Mouse (Mus musculus): Measurements from ENCODE around the gene Ptms. TPM values are rescaled to one million over a fixed set of nuclear protein-coding genes. Genes with fewer than 3 reads are reported as not detected.

Gene Ptms
- polyA plus RNA-seq, 1 experiment from 2014 or later = 184 TPM

DNA sequence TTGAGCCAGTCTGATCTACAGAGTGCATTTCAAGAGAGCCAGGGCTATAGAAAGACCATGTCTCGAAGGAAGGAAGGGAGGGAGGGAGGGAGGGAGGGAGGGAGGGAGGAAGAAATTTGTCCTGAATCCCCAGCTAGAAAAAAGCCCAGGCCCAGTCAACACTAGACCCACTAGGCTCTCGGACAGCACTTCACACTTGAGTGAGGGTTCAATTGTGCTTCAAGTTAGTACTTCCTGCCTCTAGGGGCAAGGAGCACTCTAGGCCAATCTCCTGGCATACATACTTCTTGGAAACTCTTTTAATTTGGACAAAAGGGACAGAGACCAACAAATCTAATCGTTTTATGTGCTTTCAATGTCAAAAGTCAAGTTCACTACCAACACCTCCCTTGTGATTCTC is 38.2 kb upstream of the Ptms start:
- H3K9ac ChIP-seq (replicated peaks; ENCODE audit: low read length) = no peak overlapping the region
- no peak for DNase-seq (ENCODE audit: low spot score)
- H3K4me1 ChIP-seq (ENCODE audit: control insufficient read depth, insufficient read depth, low read length) = no peaks in the 10 kb centered on the region
- H3K4me2 ChIP-seq (ENCODE audit: low read depth, low read length) = no peak overlapping the region
- no peak overlapping the region for H3K4me3 ChIP-seq (ENCODE audit: low read depth, low read length)
- WGBS = 93% methylated on average over 3 of the region's 3 CpGs
- no peak overlapping the region for H3K27ac ChIP-seq (replicated peaks; ENCODE audit: low read depth, low read length)
- peaks cover 4% of the 10 kb centered on the region for H3K36me3 ChIP-seq (replicated peaks; ENCODE audit: control insufficient read depth, insufficient read depth, low read depth, low read length)
- no peak for ATAC-seq (replicated peaks; ENCODE audit: insufficient number of reproducible peaks, low FRiP score, low TSS enrichment, low read depth)
- no peaks in the 10 kb centered on the region for H3K27me3 ChIP-seq (ENCODE audit: control insufficient read depth, insufficient read depth, low read length)
- H3K9me3 ChIP-seq (replicated peaks; ENCODE audit: control insufficient read depth, low read length) = no peaks in the 10 kb centered on the region

- no peak for ATAC-seq (replicated peaks; ENCODE audit: insufficient number of reproducible peaks, low FRiP score, low TSS enrichment, low read depth)
- Histone ChIP-seq H3K27me3 (ENCODE audit: control insufficient read depth, insufficient read depth, low read length) (no peaks in the 10 kb centered on the region), H3K27ac (replicated peaks; ENCODE audit: low read depth, low read length) (no peak overlapping the region), H3K4me3 (ENCODE audit: low read depth, low read length) (no peak overlapping the region), H3K36me3 (replicated peaks; ENCODE audit: control insufficient read depth, insufficient read depth, low read depth, low read length) (peaks cover 4% of the 10 kb centered on the region), H3K4me2 (ENCODE audit: low read depth, low read length) (no peak overlapping the region), H3K4me1 (ENCODE audit: control insufficient read depth, insufficient read depth, low read length) (no peaks in the 10 kb centered on the region), H3K9ac (replicated peaks; ENCODE audit: low read length) (no peak overlapping the region), H3K9me3 (replicated peaks; ENCODE audit: control insufficient read depth, low read length) (no peaks in the 10 kb centered on the region)
- no peak for DNase-seq (ENCODE audit: low spot score)
- WGBS = 90% methylated on average over 4 of the region's 4 CpGs
Observed at GRCm38 (mm10) chr6:124955212-124955611, 35.3 kb upstream of the Ptms start.

- 93% methylated on average over 2 of the region's 2 CpGs for WGBS
- H3K9me3 ChIP-seq (replicated peaks; ENCODE audit: control insufficient read depth, low read length) = no peaks in the 10 kb centered on the region
- H3K4me2 ChIP-seq (ENCODE audit: low read depth, low read length) = no peak overlapping the region
- no peak overlapping the region for H3K9ac ChIP-seq (replicated peaks; ENCODE audit: low read length)
- no peaks in the 10 kb centered on the region for H3K4me1 ChIP-seq (ENCODE audit: control insufficient read depth, insufficient read depth, low read length)
- H3K27ac ChIP-seq (replicated peaks; ENCODE audit: low read depth, low read length) = no peak overlapping the region
- ATAC-seq (replicated peaks; ENCODE audit: insufficient number of reproducible peaks, low FRiP score, low TSS enrichment, low read depth) (no peak), DNase-seq (ENCODE audit: low spot score) (no peak)
- peaks cover 4% of the 10 kb centered on the region for H3K36me3 ChIP-seq (replicated peaks; ENCODE audit: control insufficient read depth, insufficient read depth, low read depth, low read length)
- H3K27me3 ChIP-seq (ENCODE audit: control insufficient read depth, insufficient read depth, low read length) = no peaks in the 10 kb centered on the region
- no peak overlapping the region for H3K4me3 ChIP-seq (ENCODE audit: low read depth, low read length)
Observed at GRCm38 (mm10) chr6:124953991-124954715, 34.2 kb upstream of the Ptms start.

DNA sequence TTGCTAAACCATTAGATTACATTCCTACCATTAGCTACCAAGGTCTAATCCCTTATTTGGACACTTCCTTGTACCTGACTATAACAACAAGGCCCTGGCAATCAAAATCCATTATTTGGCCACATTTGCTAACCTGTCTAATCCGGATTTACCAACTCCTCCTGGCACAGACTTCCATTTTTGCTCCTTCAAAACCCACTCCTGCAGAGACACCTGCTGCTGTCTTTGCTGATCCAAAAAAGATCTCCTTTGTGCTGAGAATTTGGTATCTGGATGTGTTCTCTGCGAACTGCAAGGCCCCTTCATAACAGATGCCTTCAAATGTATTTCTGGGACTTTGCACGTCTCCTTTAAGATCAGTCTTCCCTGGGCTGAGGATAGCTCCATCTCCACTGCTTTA is 23.6 kb upstream of the Ptms start:
- Histone ChIP-seq H3K4me3 (ENCODE audit: low read depth, low read length) (no peak overlapping the region), H3K36me3 (replicated peaks; ENCODE audit: control insufficient read depth, insufficient read depth, low read depth, low read length) (no peaks in the 10 kb centered on the region; the same call in 1 of the 2 replicates), H3K27ac (replicated peaks; ENCODE audit: low read depth, low read length) (no peak overlapping the region), H3K9ac (replicated peaks; ENCODE audit: low read length) (no peak overlapping the region), H3K4me2 (ENCODE audit: low read depth, low read length) (no peak overlapping the region), H3K4me1 (ENCODE audit: control insufficient read depth, insufficient read depth, low read length) (no peaks in the 10 kb centered on the region), H3K27me3 (ENCODE audit: control insufficient read depth, insufficient read depth, low read length) (no peaks in the 10 kb centered on the region), H3K9me3 (replicated peaks; ENCODE audit: control insufficient read depth, low read length) (no peaks in the 10 kb centered on the region)
- WGBS = 88% methylated on average over 3 of the region's 3 CpGs
- DNase-seq (ENCODE audit: low spot score) (no peak), ATAC-seq (replicated peaks; ENCODE audit: insufficient number of reproducible peaks, low FRiP score, low TSS enrichment, low read depth) (no peak)

GRCm38 (mm10) chr6:124941679-124942078 is 21.8 kb upstream of the Ptms start:
- no peak overlapping the region for H3K9ac ChIP-seq (replicated peaks; ENCODE audit: low read length)
- no peak overlapping the region for H3K27ac ChIP-seq (replicated peaks; ENCODE audit: low read depth, low read length)
- no peak for ATAC-seq (replicated peaks; ENCODE audit: insufficient number of reproducible peaks, low FRiP score, low TSS enrichment, low read depth)
- 97% methylated on average over 1 of the region's 1 CpGs for WGBS
- H3K9me3 ChIP-seq (replicated peaks; ENCODE audit: control insufficient read depth, low read length) = no peaks in the 10 kb centered on the region
- H3K4me2 ChIP-seq (ENCODE audit: low read depth, low read length) = no peak overlapping the region
- peaks cover 3% of the 10 kb centered on the region for H3K36me3 ChIP-seq (replicated peaks; ENCODE audit: control insufficient read depth, insufficient read depth, low read depth, low read length)
- H3K27me3 ChIP-seq (ENCODE audit: control insufficient read depth, insufficient read depth, low read length) = no peaks in the 10 kb centered on the region
- DNase-seq (ENCODE audit: low spot score) = no peak
- no peaks in the 10 kb centered on the region for H3K4me1 ChIP-seq (ENCODE audit: control insufficient read depth, insufficient read depth, low read length)
- H3K4me3 ChIP-seq (ENCODE audit: low read depth, low read length) = no peak overlapping the region

- Histone ChIP-seq H3K4me1 (ENCODE audit: control insufficient read depth, insufficient read depth, low read length) (no peaks in the 10 kb centered on the region), H3K4me3 (ENCODE audit: low read depth, low read length) (no peak overlapping the region), H3K27me3 (ENCODE audit: control insufficient read depth, insufficient read depth, low read length) (no peaks in the 10 kb centered on the region), H3K27ac (replicated peaks; ENCODE audit: low read depth, low read length) (no peak overlapping the region), H3K9me3 (replicated peaks; ENCODE audit: control insufficient read depth, low read length) (no peaks in the 10 kb centered on the region), H3K9ac (replicated peaks; ENCODE audit: low read length) (no peak overlapping the region), H3K4me2 (ENCODE audit: low read depth, low read length) (no peak overlapping the region), H3K36me3 (replicated peaks; ENCODE audit: control insufficient read depth, insufficient read depth, low read depth, low read length) (peaks cover 15% of the 10 kb centered on the region)
- DNase-seq (ENCODE audit: low spot score) (no peak), ATAC-seq (replicated peaks; ENCODE audit: insufficient number of reproducible peaks, low FRiP score, low TSS enrichment, low read depth) (no peak)
- 96% methylated on average over 7 of the region's 7 CpGs for WGBS
Observed at GRCm38 (mm10) chr6:124938554-124938953, 18.7 kb upstream of the Ptms start.

DNA sequence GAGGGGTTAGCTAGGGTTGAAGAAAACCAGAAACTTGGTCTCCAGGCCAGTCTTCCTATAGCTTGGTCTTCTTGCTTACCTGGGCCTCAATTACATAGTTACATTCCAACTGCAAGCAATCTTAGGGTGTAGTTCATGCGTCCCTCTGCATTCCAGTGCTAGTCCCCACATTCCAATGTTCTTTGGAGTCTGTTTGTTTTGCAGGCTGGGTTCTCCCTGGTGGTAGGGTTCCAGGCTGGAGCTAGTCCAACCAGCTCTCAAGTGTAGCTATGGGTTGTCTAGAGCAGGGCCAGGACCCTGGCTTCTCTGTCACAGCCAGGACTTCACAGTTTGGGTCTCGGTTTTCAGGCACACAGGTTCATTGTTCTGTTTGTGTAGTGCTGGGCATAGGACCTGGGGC is 17.6 kb upstream of the Ptms start:
- no peak for DNase-seq (ENCODE audit: low spot score)
- H3K27me3 ChIP-seq (ENCODE audit: control insufficient read depth, insufficient read depth, low read length) = no peaks in the 10 kb centered on the region
- no peaks in the 10 kb centered on the region for H3K9me3 ChIP-seq (replicated peaks; ENCODE audit: control insufficient read depth, low read length)
- 81% methylated on average over 2 of the region's 2 CpGs for WGBS
- no peak overlapping the region for H3K4me3 ChIP-seq (ENCODE audit: low read depth, low read length)
- no peak for ATAC-seq (replicated peaks; ENCODE audit: insufficient number of reproducible peaks, low FRiP score, low TSS enrichment, low read depth)
- peaks cover 2% of the 10 kb centered on the region; the same call in 1 of the 2 replicates for H3K4me1 ChIP-seq (ENCODE audit: control insufficient read depth, insufficient read depth, low read length)
- H3K27ac ChIP-seq (replicated peaks; ENCODE audit: low read depth, low read length) = no peak overlapping the region
- H3K9ac ChIP-seq (replicated peaks; ENCODE audit: low read length) = no peak overlapping the region
- peaks cover 15% of the 10 kb centered on the region for H3K36me3 ChIP-seq (replicated peaks; ENCODE audit: control insufficient read depth, insufficient read depth, low read depth, low read length)
- H3K4me2 ChIP-seq (ENCODE audit: low read depth, low read length) = no peak overlapping the region

GRCm38 (mm10) chr6:124936681-124937080 is 16.8 kb upstream of the Ptms start:
- Histone ChIP-seq H3K36me3 (replicated peaks; ENCODE audit: control insufficient read depth, insufficient read depth, low read depth, low read length) (peaks cover 15% of the 10 kb centered on the region), H3K9me3 (replicated peaks; ENCODE audit: control insufficient read depth, low read length) (no peaks in the 10 kb centered on the region), H3K4me3 (ENCODE audit: low read depth, low read length) (no peak overlapping the region)

More at GRCm38 (mm10) chr6:124936681-124937080, 16.8 kb upstream of the Ptms start:
- H3K27me3 ChIP-seq (ENCODE audit: control insufficient read depth, insufficient read depth, low read length) = no peaks in the 10 kb centered on the region
- no peak overlapping the region for H3K27ac ChIP-seq (replicated peaks; ENCODE audit: low read depth, low read length)
- ATAC-seq (replicated peaks; ENCODE audit: insufficient number of reproducible peaks, low FRiP score, low TSS enrichment, low read depth) (no peak), DNase-seq (ENCODE audit: low spot score) (no peak)
- H3K9ac ChIP-seq (replicated peaks; ENCODE audit: low read length) = no peak overlapping the region
- H3K4me2 ChIP-seq (ENCODE audit: low read depth, low read length) = no peak overlapping the region
- H3K4me1 ChIP-seq (ENCODE audit: control insufficient read depth, insufficient read depth, low read length) = peaks cover 3% of the 10 kb centered on the region; the same call in 1 of the 2 replicates
- 74% methylated on average over 1 of the region's 1 CpGs for WGBS

Data from embryonic facial prominence, embryonic 11.5 days (tissue).